8 mouse cellular contexts compared by ENCODE assay signal in the genomic region with DNA sequence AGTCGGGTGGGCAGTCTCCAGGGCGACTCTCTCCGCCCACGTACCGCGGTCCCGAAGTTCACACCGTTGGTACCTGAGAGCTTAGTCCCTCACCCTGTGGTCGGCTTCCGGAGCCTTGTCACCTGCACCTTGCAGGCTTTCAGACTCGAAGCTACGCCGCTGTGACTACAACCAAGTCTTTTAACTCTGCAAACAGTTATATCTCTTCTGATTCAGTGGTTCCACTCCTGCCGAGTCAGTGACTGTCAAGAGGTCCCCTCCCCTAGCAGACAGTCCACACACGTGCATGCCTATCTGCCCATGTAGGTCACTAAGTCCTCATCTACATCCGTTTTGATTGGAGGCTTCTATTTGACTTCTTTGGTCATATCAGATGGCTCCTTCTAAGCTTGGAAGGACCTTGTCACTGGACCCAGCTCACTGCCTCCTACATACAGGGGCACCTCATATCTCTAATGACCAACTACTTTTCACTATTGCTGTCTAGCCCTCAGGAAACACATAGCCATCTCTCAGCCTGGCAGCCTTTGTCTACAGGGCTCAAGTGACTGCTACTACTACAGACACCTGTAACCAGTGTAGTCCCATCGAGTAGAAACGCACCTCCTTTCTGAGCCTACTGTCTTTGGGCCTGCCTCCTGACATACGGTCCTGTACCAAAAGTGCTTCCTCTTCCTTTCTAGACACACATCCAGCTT. TPM values are rescaled to one million over a fixed set of nuclear protein-coding genes. Genes with fewer than 3 reads are reported as not detected.
DNase-seq lines count a peak whose midpoint lies in the region; ATAC-seq and TF ChIP-seq lines count a peak whose summit lies in the region.

No protein-coding gene starts in this region.

- H3K27ac ChIP-seq in kidney, postnatal 0 days, result peak overlapping the region; percentile 78
- peak overlapping the region; percentile 71; the same call in 1 of the 2 replicates for H3K27ac ChIP-seq in embryonic facial prominence, embryonic 11.5 days (replicated peaks; ENCODE audit: low read depth, low read length)
- H3K27ac ChIP-seq in intestine, embryonic 14.5 days (ENCODE audit: low read depth), result peak overlapping the region; percentile 88

- TF ChIP-seq POLR2A in myocyte (IDR thresholded peaks at IDR 0.05; ENCODE audit: insufficient read length, low read depth), result no peak

- WGBS in kidney, postnatal 0 days, result 13% methylated on average over 19 of the region's 19 CpGs
- WGBS in embryonic facial prominence, embryonic 11.5 days, result 15% methylated on average over 19 of the region's 19 CpGs
- WGBS in intestine, embryonic 14.5 days, result 12% methylated on average over 19 of the region's 19 CpGs

- no peak; the same call in 1 of the 2 replicates for ATAC-seq in kidney, postnatal 0 days (replicated peaks; ENCODE audit: low FRiP score, low read depth)
- peak; percentile 21; the same call in 1 of the 2 replicates for ATAC-seq in embryonic facial prominence, embryonic 11.5 days (replicated peaks; ENCODE audit: insufficient number of reproducible peaks, low FRiP score, low TSS enrichment, low read depth)
- ATAC-seq in intestine, embryonic 14.5 days (replicated peaks; ENCODE audit: low FRiP score, low TSS enrichment, low read depth), result peak; percentile 29; the same call in 1 of the 2 replicates

- peak overlapping the region; percentile 84 for H3K4me2 ChIP-seq in kidney, postnatal 0 days (ENCODE audit: low read length)
- peak overlapping the region; percentile 68 for H3K4me2 ChIP-seq in embryonic facial prominence, embryonic 11.5 days (ENCODE audit: low read depth, low read length)
- H3K4me2 ChIP-seq in intestine, embryonic 14.5 days (ENCODE audit: low read length), result peak overlapping the region; percentile 94
- peak overlapping the region; percentile 79 for H3K4me2 ChIP-seq in myocyte (ENCODE audit: low read depth)

- H3K79me2 ChIP-seq in myocyte (ENCODE audit: control insufficient read depth, insufficient read depth), result peaks cover 31% of the 10 kb centered on the region

- H3K4me3 ChIP-seq in kidney, postnatal 0 days (replicated peaks; ENCODE audit: low read depth, low read length), result peak overlapping the region; percentile 80
- peak overlapping the region; percentile 57 for H3K4me3 ChIP-seq in embryonic facial prominence, embryonic 11.5 days (ENCODE audit: low read depth, low read length)
- H3K4me3 ChIP-seq in intestine, embryonic 14.5 days (ENCODE audit: low read depth, low read length), result peak overlapping the region; percentile 90
- H3K4me3 ChIP-seq in myocyte, result peak overlapping the region; percentile 89

- H3ac ChIP-seq in myocyte (ENCODE audit: control insufficient read depth, insufficient read length), result peak overlapping the region; percentile 76

- peaks cover 11% of the 10 kb centered on the region for H3K4me1 ChIP-seq in kidney, postnatal 0 days (replicated peaks; ENCODE audit: insufficient read depth, low read length)
- H3K4me1 ChIP-seq in embryonic facial prominence, embryonic 11.5 days (ENCODE audit: control insufficient read depth, insufficient read depth, low read length), result 0 out of 2 replicates have a peak, but pooled peaks cover 3% of the 10 kb centered on the region
- H3K4me1 ChIP-seq in intestine, embryonic 14.5 days (replicated peaks; ENCODE audit: control insufficient read depth, insufficient read depth, low read length), result peaks cover 20% of the 10 kb centered on the region

- H3K9ac ChIP-seq in kidney, postnatal 0 days (ENCODE audit: low read depth, low read length), result peak overlapping the region; percentile 63
- peak overlapping the region; percentile 82 for H3K9ac ChIP-seq in embryonic facial prominence, embryonic 11.5 days (replicated peaks; ENCODE audit: low read length)
- peak overlapping the region; percentile 53 for H3K9ac ChIP-seq in intestine, embryonic 14.5 days (ENCODE audit: low read length)

- no peaks in the 10 kb centered on the region for H3K9me3 ChIP-seq in kidney, postnatal 0 days (replicated peaks; ENCODE audit: low read length)
- no peaks in the 10 kb centered on the region for H3K9me3 ChIP-seq in embryonic facial prominence, embryonic 11.5 days (replicated peaks; ENCODE audit: control insufficient read depth, low read length)
- no peaks in the 10 kb centered on the region for H3K9me3 ChIP-seq in intestine, embryonic 14.5 days (ENCODE audit: control insufficient read depth, low read length)

- DNase-seq in kidney, postnatal 0 days (ENCODE audit: low spot score), result no peak
- DNase-seq in kidney, adult 8-10 months, result no peak
- no peak for DNase-seq in embryonic facial prominence, embryonic 11.5 days (ENCODE audit: low spot score)
- no peak for DNase-seq in intestine, embryonic 14.5 days (ENCODE audit: low spot score)
- no peak for DNase-seq in embryo, embryonic 10 days (ENCODE audit: low spot score)
- DNase-seq in layer of hippocampus, postnatal 36 days, result no peak
- DNase-seq in cerebellum, postnatal 14 days, result no peak

- peaks cover 21% of the 10 kb centered on the region; the same call in 1 of the 2 replicates for H3K36me3 ChIP-seq in kidney, postnatal 0 days (ENCODE audit: insufficient read depth, low read length)
- peaks cover 4% of the 10 kb centered on the region for H3K36me3 ChIP-seq in embryonic facial prominence, embryonic 11.5 days (replicated peaks; ENCODE audit: control insufficient read depth, insufficient read depth, low read depth, low read length)
- peaks cover 24% of the 10 kb centered on the region for H3K36me3 ChIP-seq in intestine, embryonic 14.5 days (ENCODE audit: control insufficient read depth, insufficient read depth, low read length)
- peaks cover 6% of the 10 kb centered on the region for H3K36me3 ChIP-seq in myocyte (ENCODE audit: control insufficient read depth, insufficient read depth)

- no peak for TF ChIP-seq CTCF in kidney, postnatal 0 days (IDR thresholded peaks at IDR 0.05; ENCODE audit: low read depth)

- no peaks in the 10 kb centered on the region for H3K27me3 ChIP-seq in kidney, postnatal 0 days (ENCODE audit: insufficient read depth, low read length)
- no peaks in the 10 kb centered on the region for H3K27me3 ChIP-seq in embryonic facial prominence, embryonic 11.5 days (ENCODE audit: control insufficient read depth, insufficient read depth, low read length)
- H3K27me3 ChIP-seq in intestine, embryonic 14.5 days (replicated peaks; ENCODE audit: control insufficient read depth, insufficient read depth, low read length), result no peaks in the 10 kb centered on the region
- H3K27me3 ChIP-seq in myocyte (ENCODE audit: control insufficient read depth, insufficient read depth, insufficient read length), result no peaks in the 10 kb centered on the region

TF ChIP-seq in myocyte, 11 proteins besides CTCF, POLR2A, EP300 and RAD21:
- TF ChIP-seq MAX (IDR thresholded peaks at IDR 0.05; ENCODE audit: low read depth) (no peak), SRF (IDR thresholded peaks at IDR 0.05; ENCODE audit: control insufficient read depth, insufficient read length, low read depth) (no peak), POLR2AphosphoS2 (IDR thresholded peaks at IDR 0.05; ENCODE audit: insufficient read length, low read depth) (peak; percentile 15)

RNA-seq across cellular contexts. Expression of a gene that starts 0.7 kb away (rescaled TPM):
- 0.97 and 1.2 TPM in 2 replicates for polyA plus RNA-seq in kidney, postnatal 0 days (2015; fragmentation: Nextera tagmentation; extraction: Ambion mirVana)
- 0.53 and 0.67 TPM in 2 replicates for polyA plus RNA-seq in embryonic facial prominence, embryonic 11.5 days (2014; fragmentation: Nextera tagmentation; extraction: Ambion mirVana)
- 1.4 and 1.7 TPM in 2 replicates for polyA plus RNA-seq in intestine, embryonic 14.5 days (2014; fragmentation: Nextera tagmentation; extraction: Ambion mirVana)
- polyA plus RNA-seq in myocyte (2012; fragmentation: generic; extraction: Trizol), result 0.36 TPM
- under 1 TPM; 0.15 to 0.68 TPM for total RNA-seq in layer of hippocampus, postnatal 36 days (2021)

RNA-seq across cellular contexts. Expression of a gene that starts 0.8 kb away (rescaled TPM):
- 28.0 and 30.1 TPM in 2 replicates for polyA plus RNA-seq in kidney, postnatal 0 days (2015; fragmentation: Nextera tagmentation; extraction: Ambion mirVana)
- polyA plus RNA-seq in embryonic facial prominence, embryonic 11.5 days (2014; fragmentation: Nextera tagmentation; extraction: Ambion mirVana), result 16.7 TPM in 2 replicates
- 17.9 and 19.1 TPM in 2 replicates for polyA plus RNA-seq in intestine, embryonic 14.5 days (2014; fragmentation: Nextera tagmentation; extraction: Ambion mirVana)
- polyA plus RNA-seq in myocyte (2012; fragmentation: generic; extraction: Trizol), result 35.0 TPM
- 100 to 1,000 TPM in 1 of 2 experiments, 10 to 100 TPM in 1; 91.3 to 116 TPM for total RNA-seq in layer of hippocampus, postnatal 36 days (2021)

RNA-seq across cellular contexts. Expression of a gene that starts 8.7 kb away (rescaled TPM):
- 2.3 and 2.9 TPM in 2 replicates for polyA plus RNA-seq in kidney, postnatal 0 days (2015; fragmentation: Nextera tagmentation; extraction: Ambion mirVana)
- polyA plus RNA-seq in embryonic facial prominence, embryonic 11.5 days (2014; fragmentation: Nextera tagmentation; extraction: Ambion mirVana), result 1.5 and 1.8 TPM in 2 replicates
- 3.3 and 4.0 TPM in 2 replicates for polyA plus RNA-seq in intestine, embryonic 14.5 days (2014; fragmentation: Nextera tagmentation; extraction: Ambion mirVana)
- polyA plus RNA-seq in myocyte (2012; fragmentation: generic; extraction: Trizol), result 1.4 TPM
- total RNA-seq in layer of hippocampus, postnatal 36 days (2021), result 10 to 100 TPM; 13.8 to 14.0 TPM

RNA-seq across cellular contexts. Expression of a gene that starts 12.7 kb away (rescaled TPM):
- 1.6 and 1.8 TPM in 2 replicates for polyA plus RNA-seq in kidney, postnatal 0 days (2015; fragmentation: Nextera tagmentation; extraction: Ambion mirVana)
- polyA plus RNA-seq in embryonic facial prominence, embryonic 11.5 days (2014; fragmentation: Nextera tagmentation; extraction: Ambion mirVana), result 0.32 and 0.38 TPM in 2 replicates
- polyA plus RNA-seq in intestine, embryonic 14.5 days (2014; fragmentation: Nextera tagmentation; extraction: Ambion mirVana), result 0.81 and 1.3 TPM in 2 replicates
- 2.4 TPM for polyA plus RNA-seq in myocyte (2012; fragmentation: generic; extraction: Trizol)
- total RNA-seq in layer of hippocampus, postnatal 36 days (2021), result not detected

RNA-seq across cellular contexts. Expression of a gene that starts 13.5 kb away (rescaled TPM):
- polyA plus RNA-seq in kidney, postnatal 0 days (2015; fragmentation: Nextera tagmentation; extraction: Ambion mirVana), result 42.4 and 43.1 TPM in 2 replicates
- 59.8 and 67.4 TPM in 2 replicates for polyA plus RNA-seq in embryonic facial prominence, embryonic 11.5 days (2014; fragmentation: Nextera tagmentation; extraction: Ambion mirVana)
- polyA plus RNA-seq in intestine, embryonic 14.5 days (2014; fragmentation: Nextera tagmentation; extraction: Ambion mirVana), result 52.7 and 57.1 TPM in 2 replicates
- 36.2 TPM for polyA plus RNA-seq in myocyte (2012; fragmentation: generic; extraction: Trizol)
- 10 to 100 TPM; 22.3 to 26.2 TPM for total RNA-seq in layer of hippocampus, postnatal 36 days (2021)
